Mouse (Mus musculus): Measurements from ENCODE around the gene Frmpd4. TPM values are rescaled to one million over a fixed set of nuclear protein-coding genes. Genes with fewer than 3 reads are reported as not detected.

Gene Frmpd4
- polyA plus RNA-seq, 1 experiment from 2014 or later = 0.32 TPM

- no peaks in the 10 kb centered on the region for H3K9me3 ChIP-seq
- no peak overlapping the region for H3K4me2 ChIP-seq (replicated peaks)
- no peak overlapping the region for H3K4me3 ChIP-seq
- H3K9ac ChIP-seq = no peak overlapping the region
- no peaks in the 10 kb centered on the region for H3K4me1 ChIP-seq
- 68% methylated on average over 4 of the region's 4 CpGs for WGBS
- peaks cover 11% of the 10 kb centered on the region; the same call in 1 of the 2 replicates for H3K27me3 ChIP-seq
- no peak overlapping the region for H3K27ac ChIP-seq
- H3K36me3 ChIP-seq = no peaks in the 10 kb centered on the region
- no peak for ATAC-seq (ENCODE audit: low FRiP score, low read depth)
These were observed 1054.5 kb downstream of the Frmpd4 start for GRCm38 (mm10) chrX:167522528-167522927.

- ATAC-seq (ENCODE audit: low FRiP score, low read depth) = no peak
- Histone ChIP-seq H3K9me3 (no peaks in the 10 kb centered on the region), H3K4me1 (no peaks in the 10 kb centered on the region), H3K4me3 (no peak overlapping the region), H3K9ac (no peak overlapping the region), H3K36me3 (no peaks in the 10 kb centered on the region), H3K4me2 (replicated peaks) (no peak overlapping the region), H3K27ac (no peak overlapping the region), H3K27me3 (peaks cover 17% of the 10 kb centered on the region)
- 85% methylated on average over 2 of the region's 2 CpGs for WGBS
These were observed 1058.6 kb downstream of the Frmpd4 start for GRCm38 (mm10) chrX:167518440-167518839.

- ATAC-seq (ENCODE audit: low FRiP score, low read depth) = no peak
- Histone ChIP-seq H3K27me3 (peaks cover 35% of the 10 kb centered on the region), H3K9me3 (no peaks in the 10 kb centered on the region)
These were observed 1079.3 kb downstream of the Frmpd4 start for GRCm38 (mm10) chrX:167497780-167498179.

GRCm38 (mm10) chrX:167492265-167492664, 1084.8 kb downstream of the Frmpd4 start:
- Histone ChIP-seq H3K4me1 (no peaks in the 10 kb centered on the region), H3K27me3 (peaks cover 53% of the 10 kb centered on the region), H3K9ac (no peak overlapping the region), H3K27ac (no peak overlapping the region), H3K4me3 (no peak overlapping the region), H3K9me3 (no peaks in the 10 kb centered on the region), H3K36me3 (no peaks in the 10 kb centered on the region), H3K4me2 (replicated peaks) (no peak overlapping the region)
- WGBS = 80% methylated on average over 1 of the region's 1 CpGs
- no peak for ATAC-seq (ENCODE audit: low FRiP score, low read depth)

More at GRCm38 (mm10) chrX:167497780-167498179, 1079.3 kb downstream of the Frmpd4 start:
- H3K36me3 ChIP-seq = no peaks in the 10 kb centered on the region
- H3K4me2 ChIP-seq (replicated peaks) = no peak overlapping the region
- no peak overlapping the region for H3K27ac ChIP-seq
- H3K4me3 ChIP-seq = no peak overlapping the region
- no peak overlapping the region for H3K9ac ChIP-seq
- 37% methylated on average over 11 of the region's 11 CpGs for WGBS
- H3K4me1 ChIP-seq = no peaks in the 10 kb centered on the region

- 51% methylated on average over 1 of the region's 1 CpGs for WGBS
- H3K4me1 ChIP-seq = no peaks in the 10 kb centered on the region
- no peak for ATAC-seq (ENCODE audit: low FRiP score, low read depth)
These were observed 1085.3 kb downstream of the Frmpd4 start for GRCm38 (mm10) chrX:167491589-167492207.

GRCm38 (mm10) chrX:167483409-167484177, 1093.4 kb downstream of the Frmpd4 start:
- H3K9me3 ChIP-seq = no peaks in the 10 kb centered on the region
- no peak overlapping the region for H3K4me2 ChIP-seq (replicated peaks)
- no peak for ATAC-seq (ENCODE audit: low FRiP score, low read depth)
- no peak overlapping the region for H3K4me3 ChIP-seq
- no peaks in the 10 kb centered on the region for H3K4me1 ChIP-seq
- 37% methylated on average over 4 of the region's 4 CpGs for WGBS
- no peak overlapping the region for H3K27ac ChIP-seq
- no peaks in the 10 kb centered on the region for H3K36me3 ChIP-seq
- H3K27me3 ChIP-seq = peaks cover 34% of the 10 kb centered on the region
- H3K9ac ChIP-seq = no peak overlapping the region

More at GRCm38 (mm10) chrX:167491589-167492207, 1085.3 kb downstream of the Frmpd4 start:
- no peak overlapping the region for H3K9ac ChIP-seq
- no peaks in the 10 kb centered on the region for H3K9me3 ChIP-seq
- no peak overlapping the region for H3K27ac ChIP-seq
- H3K4me3 ChIP-seq = no peak overlapping the region
- no peaks in the 10 kb centered on the region for H3K36me3 ChIP-seq
- H3K27me3 ChIP-seq = peaks cover 57% of the 10 kb centered on the region
- no peak overlapping the region for H3K4me2 ChIP-seq (replicated peaks)

- Histone ChIP-seq H3K27ac (no peak overlapping the region), H3K4me3 (no peak overlapping the region), H3K4me2 (replicated peaks) (no peak overlapping the region), H3K9me3 (no peaks in the 10 kb centered on the region), H3K27me3 (peaks cover 21% of the 10 kb centered on the region; the same call in 1 of the 2 replicates), H3K4me1 (no peaks in the 10 kb centered on the region), H3K36me3 (no peaks in the 10 kb centered on the region), H3K9ac (no peak overlapping the region)
- ATAC-seq (ENCODE audit: low FRiP score, low read depth) = no peak
- 79% methylated on average over 6 of the region's 6 CpGs for WGBS
These were observed 1099.4 kb downstream of the Frmpd4 start for GRCm38 (mm10) chrX:167477636-167478035.

- ATAC-seq (ENCODE audit: low FRiP score, low read depth) = no peak
- H3K27me3 ChIP-seq = no peaks in the 10 kb centered on the region; the same call in 1 of the 2 replicates
These were observed 1142.1 kb downstream of the Frmpd4 start for GRCm38 (mm10) chrX:167434883-167435282.

GRCm38 (mm10) chrX:167433950-167434349, 1143.1 kb downstream of the Frmpd4 start:
- ATAC-seq (ENCODE audit: low FRiP score, low read depth) = no peak
- Histone ChIP-seq H3K9me3 (no peaks in the 10 kb centered on the region), H3K9ac (no peak overlapping the region), H3K4me2 (replicated peaks) (no peak overlapping the region), H3K27me3 (no peaks in the 10 kb centered on the region; the same call in 1 of the 2 replicates), H3K4me1 (no peaks in the 10 kb centered on the region), H3K36me3 (no peaks in the 10 kb centered on the region), H3K4me3 (no peak overlapping the region), H3K27ac (no peak overlapping the region)
- 72% methylated on average over 2 of the region's 2 CpGs for WGBS

More at GRCm38 (mm10) chrX:167434883-167435282, 1142.1 kb downstream of the Frmpd4 start:
- H3K4me2 ChIP-seq (replicated peaks) = no peak overlapping the region
- H3K27ac ChIP-seq = no peak overlapping the region
- no peaks in the 10 kb centered on the region for H3K9me3 ChIP-seq
- no peak overlapping the region for H3K9ac ChIP-seq
- no peaks in the 10 kb centered on the region for H3K4me1 ChIP-seq
- H3K4me3 ChIP-seq = no peak overlapping the region
- no peaks in the 10 kb centered on the region for H3K36me3 ChIP-seq

Other genes starting within 250 kb of the Frmpd4 start
- 34.5 and 37.3 TPM in 2 replicates for gene Msl3, start 96.7 kb upstream of the Frmpd4 start, polyA plus RNA-seq (2015; fragmentation: Nextera tagmentation; extraction: Ambion mirVana)
- gene Arhgap6, start 217.9 kb upstream of the Frmpd4 start, polyA plus RNA-seq (2015; fragmentation: Nextera tagmentation; extraction: Ambion mirVana) = 2.2 and 3.1 TPM in 2 replicates

All from limb, embryonic 13.5 days (tissue).